Mouse (Mus musculus) macrophage (primary cell): ENCODE data around the gene Arv1. TPM values are rescaled to one million over a fixed set of nuclear protein-coding genes. Genes with fewer than 3 reads are reported as not detected.

Source experiments
- H3K27ac ChIP-seq: fragments of 350-480 bp; formaldehyde crosslinking; 2 replicates; pipeline ENCODE4 v1.9.0; 2021
- H3K36me3 ChIP-seq: fragments of 350-480 bp; formaldehyde crosslinking; 2 replicates; pipeline ENCODE4 v1.9.0; 2021; ENCODE audit errors: inconsistent target
- H3K4me3 ChIP-seq: fragments of 350-480 bp; formaldehyde crosslinking; 2 replicates; pipeline ENCODE4 v1.9.0; 2021; ENCODE audit errors: inconsistent target
- H3K79me2 ChIP-seq: fragments of 350-480 bp; formaldehyde crosslinking; 2 replicates; pipeline ENCODE4 v1.9.0; 2021; ENCODE audit errors: inconsistent target
- WGBS: methylation state at CpG from one replicate; pipeline ENCODE4 v1.1.7; 2026; ENCODE audit warnings: inconsistent platforms; ENCODE audit not compliant: missing documents; 5-methylcytosine and 5-hydroxymethylcytosine counted together
- polyA plus RNA-seq: library from polyadenylated mRNA; stranded (reverse); fragments of 250-400 nt; gene quantifications from 3 replicates; pipeline ENCODE4 v1.2.4, GENCODE M21; 2018; ENCODE audit warnings: inconsistent platforms

Gene Arv1
- polyA plus RNA-seq, 1 experiment from 2014 or later, result 4.2 TPM

GRCm38 (mm10) chr8:124752325-124752862 is 30.5 kb downstream of the Arv1 start:
- Histone ChIP-seq H3K79me2 (no peaks in the 10 kb centered on the region), H3K4me3 (no peak overlapping the region), H3K27ac (no peak overlapping the region), H3K36me3 (no peaks in the 10 kb centered on the region)
- 47% methylated on average over 21 of the region's 21 CpGs for WGBS

GRCm38 (mm10) chr8:124754101-124754791 is 32.3 kb downstream of the Arv1 start:
- WGBS, result 60% methylated on average over 11 of the region's 11 CpGs
- Histone ChIP-seq H3K27ac (no peak overlapping the region), H3K79me2 (no peaks in the 10 kb centered on the region), H3K4me3 (no peak overlapping the region), H3K36me3 (no peaks in the 10 kb centered on the region)

- 73% methylated on average over 4 of the region's 4 CpGs for WGBS
- Histone ChIP-seq H3K79me2 (no peaks in the 10 kb centered on the region), H3K36me3 (no peaks in the 10 kb centered on the region), H3K27ac (no peak overlapping the region), H3K4me3 (no peak overlapping the region)
Measured at GRCm38 (mm10) chr8:124754792-124755190, 32.9 kb downstream of the Arv1 start.

GRCm38 (mm10) chr8:124755481-124755880 is 33.5 kb downstream of the Arv1 start:
- no peak overlapping the region for H3K4me3 ChIP-seq
- no peak overlapping the region for H3K27ac ChIP-seq
- H3K79me2 ChIP-seq, result no peaks in the 10 kb centered on the region
- no peaks in the 10 kb centered on the region for H3K36me3 ChIP-seq
- 82% methylated on average over 8 of the region's 8 CpGs for WGBS

- no peak overlapping the region for H3K27ac ChIP-seq
- 51% methylated on average over 2 of the region's 2 CpGs for WGBS
- no peaks in the 10 kb centered on the region for H3K79me2 ChIP-seq
- H3K4me3 ChIP-seq, result no peak overlapping the region
- no peaks in the 10 kb centered on the region for H3K36me3 ChIP-seq
Measured at GRCm38 (mm10) chr8:124756153-124756552, 34.2 kb downstream of the Arv1 start.

- Histone ChIP-seq H3K4me3 (no peak overlapping the region), H3K27ac (no peak overlapping the region), H3K79me2 (no peaks in the 10 kb centered on the region), H3K36me3 (no peaks in the 10 kb centered on the region)
- WGBS, result 53% methylated on average over 5 of the region's 5 CpGs
Measured at GRCm38 (mm10) chr8:124756601-124757000, 34.7 kb downstream of the Arv1 start.

- WGBS, result 38% methylated on average over 3 of the region's 3 CpGs
- no peak overlapping the region for H3K27ac ChIP-seq
- no peaks in the 10 kb centered on the region for H3K79me2 ChIP-seq
- H3K36me3 ChIP-seq, result no peaks in the 10 kb centered on the region
- no peak overlapping the region for H3K4me3 ChIP-seq
Measured at GRCm38 (mm10) chr8:124758544-124758943, 36.6 kb downstream of the Arv1 start.

- 85% methylated on average over 7 of the region's 7 CpGs for WGBS
- no peaks in the 10 kb centered on the region for H3K36me3 ChIP-seq
Measured at GRCm38 (mm10) chr8:124763061-124763460, 41.1 kb downstream of the Arv1 start.

GRCm38 (mm10) chr8:124772389-124772788 is 50.5 kb downstream of the Arv1 start:
- Histone ChIP-seq H3K4me3 (no peak overlapping the region), H3K36me3 (no peaks in the 10 kb centered on the region), H3K79me2 (no peaks in the 10 kb centered on the region), H3K27ac (no peak overlapping the region)
- 84% methylated on average over 2 of the region's 2 CpGs for WGBS

More at GRCm38 (mm10) chr8:124763061-124763460, 41.1 kb downstream of the Arv1 start:
- Histone ChIP-seq H3K4me3 (no peak overlapping the region), H3K79me2 (no peaks in the 10 kb centered on the region), H3K27ac (no peak overlapping the region)

GRCm38 (mm10) chr8:124775695-124776094 is 53.8 kb downstream of the Arv1 start:
- Histone ChIP-seq H3K27ac (no peak overlapping the region), H3K79me2 (no peaks in the 10 kb centered on the region), H3K36me3 (no peaks in the 10 kb centered on the region), H3K4me3 (no peak overlapping the region)
- 22% methylated on average over 16 of the region's 16 CpGs for WGBS

- no peak overlapping the region for H3K4me3 ChIP-seq
- no peaks in the 10 kb centered on the region for H3K36me3 ChIP-seq
- no peaks in the 10 kb centered on the region for H3K79me2 ChIP-seq
- no peak overlapping the region for H3K27ac ChIP-seq
- 15% methylated on average over 7 of the region's 7 CpGs for WGBS
Measured at GRCm38 (mm10) chr8:124780236-124780635, 58.3 kb downstream of the Arv1 start.

GRCm38 (mm10) chr8:124782431-124782830 is 60.5 kb downstream of the Arv1 start:
- H3K4me3 ChIP-seq, result no peak overlapping the region
- no peaks in the 10 kb centered on the region for H3K79me2 ChIP-seq
- 85% methylated on average over 3 of the region's 3 CpGs for WGBS
- no peak overlapping the region for H3K27ac ChIP-seq
- no peaks in the 10 kb centered on the region for H3K36me3 ChIP-seq

GRCm38 (mm10) chr8:124783228-124783627 is 61.3 kb downstream of the Arv1 start:
- Histone ChIP-seq H3K36me3 (no peaks in the 10 kb centered on the region), H3K4me3 (no peak overlapping the region), H3K27ac (no peak overlapping the region), H3K79me2 (no peaks in the 10 kb centered on the region)
- 88% methylated on average over 15 of the region's 15 CpGs for WGBS
